Mouse (Mus musculus) hindbrain, postnatal 0 days (tissue): ENCODE measurements around the gene Dnhd1. TPM values are rescaled to one million over a fixed set of nuclear protein-coding genes. Genes with fewer than 3 reads are reported as not detected.

ENCODE experiments used
- ATAC-seq: fragments of 200-750 bp; cut with Nextera tagmentation; 2 replicates; pipeline ENCODE4 v1.8.0; 2017; ENCODE audit warnings: mild to moderate bottlenecking, moderate TSS enrichment, moderate library complexity
- DNase-seq: peaks from one replicate; pipeline ENCODE4 v3.0.0-alpha.2; 2015; ENCODE audit warnings: low spot score
- H3K27ac ChIP-seq: fragments of 300-500 bp; sonication (generic); 2 replicates; pipeline ENCODE4 v1.5.1; 2014; ENCODE audit warnings: mild to moderate bottlenecking
- H3K27me3 ChIP-seq: fragments of 300-500 bp; sonication (generic); 2 replicates; pipeline ENCODE4 v1.6.1; 2014; ENCODE audit warnings: low read length, mixed read lengths; ENCODE audit not compliant: insufficient read depth
- H3K36me3 ChIP-seq: fragments of 300-500 bp; sonication (generic); 2 replicates; pipeline ENCODE4 v1.6.1; 2014; ENCODE audit warnings: low read length, mixed read lengths; ENCODE audit not compliant: insufficient read depth
- H3K4me1 ChIP-seq: fragments of 300-500 bp; sonication (generic); 2 replicates; pipeline ENCODE4 v1.6.1; 2014; ENCODE audit warnings: antibody characterized with exemption, low read length, mixed read lengths; ENCODE audit not compliant: insufficient read depth
- H3K4me2 ChIP-seq: fragments of 300-500 bp; sonication (generic); 2 replicates; pipeline ENCODE4 v1.6.1; 2014; ENCODE audit warnings: low read depth, mild to moderate bottlenecking, low read length, moderate library complexity, mixed read lengths
- H3K4me3 ChIP-seq: fragments of 300-500 bp; sonication (generic); 2 replicates; pipeline ENCODE4 v1.5.1; 2014; ENCODE audit warnings: low read length
- H3K9ac ChIP-seq: fragments of 300-500 bp; sonication (generic); replicated peaks from 2 replicates; pipeline ENCODE4 v1.6.1; 2014; ENCODE audit warnings: mild to moderate bottlenecking, low read length, moderate library complexity, mixed read lengths
- H3K9me3 ChIP-seq: fragments of 300-500 bp; sonication (generic); 2 replicates; pipeline ENCODE4 v1.6.1; 2016; ENCODE audit warnings: low read length, mixed read lengths
- CTCF ChIP-seq: IDR thresholded peaks from 2 replicates; pipeline ENCODE4 v1.5.1; 2016; ENCODE audit warnings: antibody characterized with exemption, control low read depth, low read depth
- WGBS: fragments of 180-500 bp; shearing (Covaris S2); extraction: QIAGEN DNeasy Blood & Tissue Kit; methylation state at CpG from one replicate; pipeline ENCODE4 v1.1.7; 2014; 5-methylcytosine and 5-hydroxymethylcytosine counted together
- polyA plus RNA-seq: library from polyadenylated mRNA; unstranded; fragments of >200 nt; fragmentation: Nextera tagmentation; extraction: Ambion mirVana; gene quantifications from 2 replicates; pipeline ENCODE4 v1.2.1, GENCODE M21; 2015
- total RNA-seq: library from RNA; depleted of rRNA; stranded (reverse); fragments of >200 nt; gene quantifications from 2 replicates; pipeline ENCODE4 v1.2.3, GENCODE M21; 2014

The Dnhd1 gene
- total and polyA plus RNA-seq, 2 experiments from 2014 or later, result 1.0 to 5.4 TPM

DNA sequence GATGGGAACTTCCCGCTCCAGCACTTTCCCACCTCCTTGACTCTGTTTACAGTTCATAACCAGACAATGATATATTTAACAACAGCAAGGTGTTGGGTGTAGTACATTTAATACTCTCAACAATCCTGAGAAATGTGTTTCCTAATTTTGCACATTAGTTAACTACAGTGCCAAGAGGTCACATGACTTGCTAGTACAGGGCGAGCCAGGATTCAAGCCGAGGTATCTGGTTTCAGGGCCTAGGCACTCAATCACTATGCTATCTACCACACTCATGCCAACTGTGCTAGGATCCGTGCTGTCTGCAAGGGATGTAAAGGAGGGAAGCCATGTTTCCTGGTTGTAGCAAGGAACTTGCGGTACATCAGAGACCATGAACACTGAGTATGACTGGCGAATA lies 34.1 kb upstream of the Dnhd1 start:
- peaks cover 98% of the 10 kb centered on the region for H3K36me3 ChIP-seq
- DNase-seq (no peak), ATAC-seq (no peak)
- H3K4me3 ChIP-seq, result no peak overlapping the region
- no peak for TF ChIP-seq CTCF
- no peak overlapping the region for H3K27ac ChIP-seq
- H3K27me3 ChIP-seq, result no peaks in the 10 kb centered on the region
- 86% methylated on average over 6 of the region's 6 CpGs for WGBS
- H3K9ac ChIP-seq, result no peak overlapping the region
- no peaks in the 10 kb centered on the region for H3K4me1 ChIP-seq
- H3K4me2 ChIP-seq, result no peak overlapping the region
- no peaks in the 10 kb centered on the region for H3K9me3 ChIP-seq

- DNase-seq (no peak), ATAC-seq (no peak)
- H3K4me2 ChIP-seq, result no peak overlapping the region
- no peaks in the 10 kb centered on the region for H3K4me1 ChIP-seq
- no peak overlapping the region for H3K27ac ChIP-seq
- TF ChIP-seq CTCF, result no peak
- 94% methylated on average over 22 of the region's 22 CpGs for WGBS
- no peak overlapping the region for H3K9ac ChIP-seq
- no peak overlapping the region for H3K4me3 ChIP-seq
- no peaks in the 10 kb centered on the region for H3K9me3 ChIP-seq
- no peaks in the 10 kb centered on the region for H3K27me3 ChIP-seq
- H3K36me3 ChIP-seq, result peaks cover 96% of the 10 kb centered on the region
Observed at GRCm38 (mm10) chr7:105617810-105618209, 32.8 kb upstream of the Dnhd1 start.

GRCm38 (mm10) chr7:105619701-105620100 lies 30.9 kb upstream of the Dnhd1 start:
- ATAC-seq, result no peak
- 80% methylated on average over 3 of the region's 3 CpGs for WGBS
- no peak for TF ChIP-seq CTCF

GRCm38 (mm10) chr7:105621053-105621452 lies 29.6 kb upstream of the Dnhd1 start:
- 65% methylated on average over 4 of the region's 4 CpGs for WGBS
- Histone ChIP-seq H3K4me2 (no peak overlapping the region), H3K36me3 (peaks cover 89% of the 10 kb centered on the region), H3K27me3 (no peaks in the 10 kb centered on the region), H3K9ac (no peak overlapping the region), H3K4me1 (no peaks in the 10 kb centered on the region), H3K9me3 (no peaks in the 10 kb centered on the region), H3K27ac (no peak overlapping the region), H3K4me3 (no peak overlapping the region)
- no peak for ATAC-seq
- TF ChIP-seq CTCF, result no peak
- DNase-seq, result no peak

More at GRCm38 (mm10) chr7:105619701-105620100, 30.9 kb upstream of the Dnhd1 start:
- no peaks in the 10 kb centered on the region for H3K4me1 ChIP-seq
- peaks cover 94% of the 10 kb centered on the region for H3K36me3 ChIP-seq
- H3K27ac ChIP-seq, result no peak overlapping the region
- no peak overlapping the region for H3K4me2 ChIP-seq
- no peak for DNase-seq
- H3K4me3 ChIP-seq, result no peak overlapping the region
- H3K27me3 ChIP-seq, result no peaks in the 10 kb centered on the region
- H3K9me3 ChIP-seq, result no peaks in the 10 kb centered on the region
- H3K9ac ChIP-seq, result no peak overlapping the region

GRCm38 (mm10) chr7:105621646-105622292 lies 28.9 kb upstream of the Dnhd1 start:
- no peak for TF ChIP-seq CTCF
- no peaks in the 10 kb centered on the region for H3K27me3 ChIP-seq
- no peaks in the 10 kb centered on the region for H3K9me3 ChIP-seq
- WGBS, result 83% methylated on average over 8 of the region's 8 CpGs
- no peak overlapping the region for H3K4me3 ChIP-seq
- no peaks in the 10 kb centered on the region for H3K4me1 ChIP-seq
- no peak overlapping the region for H3K9ac ChIP-seq
- no peak overlapping the region for H3K27ac ChIP-seq
- ATAC-seq (no peak), DNase-seq (no peak)
- H3K4me2 ChIP-seq, result no peak overlapping the region
- peaks cover 81% of the 10 kb centered on the region for H3K36me3 ChIP-seq

DNA sequence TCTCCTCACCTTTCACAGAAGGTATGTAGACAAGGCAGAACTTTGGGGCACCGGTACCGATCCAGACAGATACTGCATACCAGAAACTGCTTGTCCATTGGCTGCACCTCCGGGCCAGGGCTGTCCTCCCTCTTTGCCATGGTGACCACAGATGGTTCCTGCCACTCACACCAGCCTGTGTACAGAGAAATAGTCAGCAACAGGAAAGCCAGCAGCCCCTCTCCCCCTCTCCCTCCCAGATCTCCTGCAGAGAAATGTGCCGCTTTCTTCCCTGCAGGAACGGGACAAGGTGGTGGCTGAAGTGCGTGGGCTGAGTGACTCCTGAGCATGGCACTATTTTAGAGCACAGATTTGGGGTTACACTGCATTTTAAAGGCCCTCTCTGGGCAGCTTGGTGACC lies 25.2 kb upstream of the Dnhd1 start:
- DNase-seq (no peak), ATAC-seq (no peak)
- peaks cover 45% of the 10 kb centered on the region for H3K36me3 ChIP-seq

DNA sequence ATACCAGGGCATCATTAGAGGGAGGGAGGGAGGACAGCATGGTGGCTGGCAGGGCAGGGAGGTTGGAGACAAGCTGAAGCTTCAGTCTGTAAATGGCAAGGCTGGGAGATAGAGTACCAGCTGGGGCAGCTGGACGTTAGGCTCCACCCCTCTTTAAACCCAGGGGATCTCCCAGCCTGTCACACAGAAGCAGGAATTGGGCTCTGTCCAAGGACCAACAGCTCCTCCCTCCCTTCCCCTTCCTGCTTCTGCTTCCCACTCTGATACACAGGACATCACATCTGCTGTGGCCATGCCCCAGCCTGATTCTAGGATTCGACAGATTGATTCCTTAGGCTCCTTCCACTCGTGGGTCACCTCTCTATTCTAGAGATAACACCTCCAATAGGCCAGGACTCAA lies 22.0 kb upstream of the Dnhd1 start:
- Histone ChIP-seq H3K36me3 (peaks cover 18% of the 10 kb centered on the region; the same call in 1 of the 2 replicates), H3K9me3 (no peaks in the 10 kb centered on the region), H3K9ac (no peak overlapping the region), H3K4me1 (peaks cover 22% of the 10 kb centered on the region), H3K27me3 (no peaks in the 10 kb centered on the region), H3K4me3 (no peak overlapping the region), H3K27ac (peak overlapping the region; percentile 56), H3K4me2 (no peak overlapping the region)
- WGBS, result 21% methylated on average over 3 of the region's 3 CpGs
- peak; percentile 44 for ATAC-seq
- TF ChIP-seq CTCF, result no peak
- peak; percentile 84 for DNase-seq

More for the DNA sequence above, 25.2 kb upstream of the Dnhd1 start:
- H3K4me3 ChIP-seq, result no peak overlapping the region
- no peak overlapping the region for H3K4me2 ChIP-seq
- H3K27ac ChIP-seq, result no peak overlapping the region
- no peak for TF ChIP-seq CTCF
- no peak overlapping the region for H3K9ac ChIP-seq
- H3K9me3 ChIP-seq, result no peaks in the 10 kb centered on the region
- H3K4me1 ChIP-seq, result peaks cover 6% of the 10 kb centered on the region; the same call in 1 of the 2 replicates
- WGBS, result 64% methylated on average over 6 of the region's 6 CpGs
- H3K27me3 ChIP-seq, result no peaks in the 10 kb centered on the region
